Mouse (Mus musculus) cerebellum, adult 2 months (tissue): ENCODE data around the gene Tyro3.

Experiments used
- CTCF ChIP-seq: fragments of 200-500 bp; IDR thresholded peaks from 2 replicates; pipeline ENCODE4 v1.5.1; 2011; ENCODE audit warnings: low read depth, mild to moderate bottlenecking, control low read depth, low read length, moderate library complexity, borderline replicate concordance; ENCODE audit not compliant: insufficient read depth
- POLR2A ChIP-seq: fragments of 200-500 bp; IDR thresholded peaks from 2 replicates; pipeline ENCODE4 v1.6.1; 2011; ENCODE audit warnings: low read length, control low read depth, borderline replicate concordance; ENCODE audit not compliant: insufficient read depth

- TF ChIP-seq CTCF (no peak), POLR2A (0 out of 2 replicates have a peak, but pooled peaks have one; percentile 25)
Measured at GRCm38 (mm10) chr2:119799181-119799960, 1.8 kb downstream of the Tyro3 start.
